Mouse (Mus musculus): ENCODE measurements around the gene Ak7. TPM values are rescaled to one million over a fixed set of nuclear protein-coding genes. Genes with fewer than 3 reads are reported as not detected.

Gene Ak7
- total RNA-seq (2023) = not detected

GRCm38 (mm10) chr12:105705799-105706487 is at the start of gene Ak7:
TSS of gene Ak7 (plus strand) at chr12:105705976.

DNA sequence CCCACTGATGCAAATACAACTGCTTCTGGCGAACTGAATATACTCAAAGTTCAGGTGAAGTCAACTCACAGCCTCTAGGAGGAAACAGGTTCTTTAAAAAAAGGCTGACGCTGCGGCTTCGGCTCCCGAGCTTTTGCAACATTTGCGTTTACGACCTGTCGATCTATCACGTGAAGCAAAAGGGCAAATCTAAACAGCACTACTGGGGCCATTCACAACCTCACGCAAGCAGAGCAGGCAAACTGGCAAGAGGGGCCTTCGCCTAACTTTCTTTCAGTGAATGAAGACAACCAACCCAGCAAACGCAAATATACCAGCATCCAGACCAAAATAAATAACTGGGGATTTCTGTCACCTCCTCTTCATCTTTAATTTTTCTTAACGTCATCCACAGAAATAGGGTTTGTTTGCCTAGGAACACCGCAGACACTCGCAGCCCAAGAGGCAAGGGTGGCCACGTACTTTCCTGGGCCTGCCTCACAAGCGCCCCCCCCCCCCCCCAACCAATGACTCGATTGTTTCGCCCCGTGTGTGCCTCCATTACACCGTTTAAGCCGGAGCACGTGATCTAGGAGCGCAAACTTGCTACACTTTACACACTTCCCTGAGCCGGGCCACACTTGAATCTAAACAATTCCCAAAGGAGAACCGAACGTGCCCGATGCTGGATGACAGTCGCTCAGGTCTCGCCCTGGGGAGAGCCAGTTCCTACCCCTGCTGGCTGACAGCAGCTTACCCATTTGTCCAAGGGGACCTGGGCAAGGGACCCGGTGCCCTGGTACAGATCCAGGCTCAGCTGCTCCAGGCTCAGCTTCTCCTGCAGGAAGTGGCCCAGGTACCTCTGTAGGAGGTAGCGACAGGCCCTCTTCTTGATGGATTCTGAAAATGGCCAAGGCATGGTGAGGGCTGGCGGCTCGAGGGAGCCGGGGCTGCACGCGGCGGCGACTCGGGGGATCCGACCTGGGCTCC is 21.6 kb upstream of the Ak7 start, which contains the start of gene Gskip:
Gene Gskip (plus strand): TSS at position 897 of the 969 bp plus-strand sequence.

GRCm38 (mm10) chr12:105685001-105685691 is 20.6 kb upstream of the Ak7 start, which contains the start of gene Atg2b:
TSS of gene Atg2b (minus strand) at chr12:105685211.

DNA sequence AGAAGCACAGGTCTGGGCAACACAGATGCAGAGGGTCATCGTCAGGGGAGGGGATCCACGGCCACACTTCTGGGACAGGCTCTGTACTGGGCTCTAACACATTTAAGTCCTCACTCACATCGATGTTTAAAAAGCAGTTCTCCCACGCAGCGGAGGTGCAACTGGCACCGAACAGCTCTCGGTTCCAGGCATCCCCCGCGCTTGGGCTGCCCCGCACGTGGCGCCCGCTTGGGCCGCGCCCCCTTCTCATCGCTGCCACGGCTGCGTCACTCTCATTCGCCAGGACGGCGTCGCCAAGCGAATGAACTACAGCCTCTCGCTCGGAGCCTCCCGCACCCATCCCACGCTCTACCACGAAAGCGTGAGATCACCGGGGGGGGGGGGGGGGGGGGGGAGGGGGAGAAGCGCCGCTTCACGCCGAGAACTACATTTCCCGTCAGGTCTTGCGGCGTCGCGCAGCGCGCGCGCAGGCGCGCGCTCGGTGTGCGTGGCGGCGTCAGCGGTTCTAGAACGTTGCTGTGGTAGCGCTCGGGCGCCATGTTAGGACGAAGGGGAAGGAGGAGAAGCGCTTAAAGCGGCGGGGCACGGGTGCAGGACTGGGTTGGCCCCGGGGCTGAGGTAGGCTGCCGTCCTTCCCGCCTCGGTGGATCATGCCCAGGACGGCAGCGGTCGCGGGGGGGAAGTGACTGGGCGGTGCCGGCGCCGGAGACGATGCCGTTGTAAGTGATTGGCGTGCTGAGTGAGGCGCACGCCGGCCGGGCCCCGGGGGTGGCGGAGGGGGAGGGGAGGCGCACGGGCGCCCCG is 78.6 kb downstream of the Ak7 start, which contains the start of gene Papola:
Gene Papola (plus strand): TSS at position 499 of the 804 bp plus-strand sequence.

Other genes with a start within 250 kb of the Ak7 start
- gene Bdkrb2, start 142.8 kb upstream of the Ak7 start, total RNA-seq (2023) = not detected
- not detected for gene Bdkrb1, start 102.9 kb upstream of the Ak7 start, total RNA-seq (2023)
- 11.9 TPM for gene Gskip, start 21.1 kb upstream of the Ak7 start, total RNA-seq (2023)
- gene Atg2b, start 20.8 kb upstream of the Ak7 start, total RNA-seq (2023) = 46.4 TPM
- gene Papola, start 78.7 kb downstream of the Ak7 start, total RNA-seq (2023) = 141 TPM